ENCODE assay signal across 19 mouse cellular contexts in the genomic region with DNA sequence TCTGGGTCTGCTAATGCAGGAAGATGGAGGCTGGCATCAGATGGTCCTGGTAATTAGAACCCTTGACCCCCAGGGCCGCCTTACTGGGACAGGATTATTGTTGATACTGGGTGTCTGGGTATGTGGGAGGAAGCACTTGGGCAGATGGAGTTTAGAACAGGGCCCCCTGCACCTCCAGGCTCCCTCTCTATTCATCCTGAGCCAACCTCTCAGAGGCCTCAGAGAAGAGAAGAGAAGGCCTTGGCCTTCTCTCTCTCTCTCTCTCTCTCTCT. TPM values are rescaled to one million over a fixed set of nuclear protein-coding genes. Genes with fewer than 3 reads are reported as not detected.
DNase-seq lines count a peak whose midpoint lies in the region; ATAC-seq and TF ChIP-seq lines count a peak whose summit lies in the region.
"Had no signal": no experiment of that assay in that cellular context is flagged by ENCODE, and none has a peak within 500 bp of the region (broad histone marks: within the 10 kb centered on the region; RNA-seq: fewer than 3 reads in every experiment).

No protein-coding gene starts in this region.

- 45% methylated on average over 1 of the region's 1 CpGs for WGBS in hindbrain, embryonic 13.5 days
- 53% methylated on average over 1 of the region's 1 CpGs for WGBS in hindbrain, embryonic 11.5 days
- 53% methylated on average over 1 of the region's 1 CpGs for WGBS in midbrain, embryonic 14.5 days
- 67% methylated on average over 1 of the region's 1 CpGs for WGBS in midbrain, postnatal 0 days
- WGBS in hindbrain, embryonic 16.5 days: 25% methylated on average over 1 of the region's 1 CpGs
- WGBS in neural tube, embryonic 15.5 days: 17% methylated on average over 1 of the region's 1 CpGs

- no peak overlapping the region for H3K9ac ChIP-seq in hindbrain, embryonic 13.5 days
- no peak overlapping the region for H3K9ac ChIP-seq in hindbrain, embryonic 11.5 days (ENCODE audit: low read depth, low read length)
- no peak overlapping the region for H3K9ac ChIP-seq in midbrain, embryonic 14.5 days (replicated peaks; ENCODE audit: low read length)
- no peak overlapping the region for H3K9ac ChIP-seq in midbrain, postnatal 0 days (replicated peaks; ENCODE audit: low read length, poor library complexity, severe bottlenecking)
- H3K9ac ChIP-seq in hindbrain, embryonic 16.5 days (ENCODE audit: low read depth, low read length): no peak overlapping the region
- no peak overlapping the region for H3K9ac ChIP-seq in neural tube, embryonic 15.5 days (replicated peaks)

- H3K4me1 ChIP-seq in hindbrain, embryonic 13.5 days (replicated peaks): peaks cover 26% of the 10 kb centered on the region
- no peaks in the 10 kb centered on the region for H3K4me1 ChIP-seq in hindbrain, embryonic 11.5 days (replicated peaks; ENCODE audit: control insufficient read depth, insufficient read depth, low read length)
- H3K4me1 ChIP-seq in midbrain, embryonic 14.5 days (ENCODE audit: control insufficient read depth, insufficient read depth, low read length): 0 out of 2 replicates have a peak, but pooled peaks cover 4% of the 10 kb centered on the region
- H3K4me1 ChIP-seq in midbrain, postnatal 0 days (ENCODE audit: insufficient read depth, low read length): 0 out of 2 replicates have a peak, but pooled peaks cover 5% of the 10 kb centered on the region
- H3K4me1 ChIP-seq in hindbrain, embryonic 16.5 days (ENCODE audit: control insufficient read depth, insufficient read depth, low read depth, low read length): peaks cover 8% of the 10 kb centered on the region
- H3K4me1 ChIP-seq in neural tube, embryonic 15.5 days: peaks cover 24% of the 10 kb centered on the region

- no peaks in the 10 kb centered on the region for H3K9me3 ChIP-seq in hindbrain, embryonic 13.5 days
- H3K9me3 ChIP-seq in hindbrain, embryonic 11.5 days (ENCODE audit: control insufficient read depth, low read length): no peaks in the 10 kb centered on the region
- H3K9me3 ChIP-seq in midbrain, embryonic 14.5 days (ENCODE audit: control insufficient read depth, low read length): no peaks in the 10 kb centered on the region
- H3K9me3 ChIP-seq in midbrain, postnatal 0 days (ENCODE audit: low read length): no peaks in the 10 kb centered on the region
- H3K9me3 ChIP-seq in hindbrain, embryonic 16.5 days (ENCODE audit: control insufficient read depth, low read length): no peaks in the 10 kb centered on the region
- H3K9me3 ChIP-seq in neural tube, embryonic 15.5 days (replicated peaks): no peaks in the 10 kb centered on the region

- peak; percentile 15; the same call in 1 of the 2 replicates for ATAC-seq in hindbrain, embryonic 13.5 days (ENCODE audit: low FRiP score)
- no peak for ATAC-seq in hindbrain, embryonic 11.5 days (ENCODE audit: low FRiP score)
- ATAC-seq in midbrain, embryonic 14.5 days (ENCODE audit: low FRiP score, low TSS enrichment): no peak
- no peak for ATAC-seq in midbrain, postnatal 0 days (ENCODE audit: low FRiP score)
- ATAC-seq in hindbrain, embryonic 16.5 days: no peak
- ATAC-seq in neural tube, embryonic 15.5 days (ENCODE audit: low FRiP score): no peak; the same call in 1 of the 2 replicates
- no peak for ATAC-seq in granulocyte monocyte progenitor cell, adult 5-6 weeks (replicated peaks; ENCODE audit: poor library complexity, severe bottlenecking)
- ATAC-seq: intestine, embryonic 16.5 days had no signal

- TF ChIP-seq CTCF in midbrain, postnatal 0 days (IDR thresholded peaks at IDR 0.05): no peak

- no peak for DNase-seq in hindbrain, embryonic 11.5 days (ENCODE audit: low spot score)
- no peak for DNase-seq in midbrain, embryonic 14.5 days
- no peak for DNase-seq in midbrain, postnatal 0 days (ENCODE audit: low spot score)
- DNase-seq: adrenal gland, adult 2 months; cerebellum, adult 8-10 months; heart, adult 18-20 months; heart, postnatal 4 days; kidney, postnatal 10 days; lung, adult 18-20 months; lung, postnatal 14 days; right cerebral cortex, adult 18-20 months; thymus, postnatal 14 days had no signal

- no peak overlapping the region for H3K4me2 ChIP-seq in hindbrain, embryonic 13.5 days
- H3K4me2 ChIP-seq in hindbrain, embryonic 11.5 days (replicated peaks; ENCODE audit: low read depth, low read length): no peak overlapping the region
- no peak overlapping the region for H3K4me2 ChIP-seq in midbrain, embryonic 14.5 days (ENCODE audit: low read length)
- no peak overlapping the region for H3K4me2 ChIP-seq in midbrain, postnatal 0 days (ENCODE audit: low read depth, low read length, poor library complexity, severe bottlenecking)
- no peak overlapping the region for H3K4me2 ChIP-seq in hindbrain, embryonic 16.5 days (ENCODE audit: low read length)
- H3K4me2 ChIP-seq in neural tube, embryonic 15.5 days: no peak overlapping the region
- H3K4me2 ChIP-seq: liver, embryonic 11.5 days had no signal

- no peak overlapping the region for H3K4me3 ChIP-seq in hindbrain, embryonic 13.5 days
- no peak overlapping the region for H3K4me3 ChIP-seq in hindbrain, embryonic 11.5 days (ENCODE audit: low read depth, low read length)
- no peak overlapping the region for H3K4me3 ChIP-seq in midbrain, embryonic 14.5 days (replicated peaks; ENCODE audit: low read depth, low read length)
- H3K4me3 ChIP-seq in midbrain, postnatal 0 days (ENCODE audit: low read depth, low read length): no peak overlapping the region
- no peak overlapping the region for H3K4me3 ChIP-seq in hindbrain, embryonic 16.5 days (ENCODE audit: low read length)
- H3K4me3 ChIP-seq in neural tube, embryonic 15.5 days (replicated peaks): no peak overlapping the region
- H3K4me3 ChIP-seq: myocyte had no signal

- H3K27ac ChIP-seq in hindbrain, embryonic 13.5 days: peak overlapping the region; percentile 42
- H3K27ac ChIP-seq in hindbrain, embryonic 11.5 days (ENCODE audit: low read depth, low read length): no peak overlapping the region
- H3K27ac ChIP-seq in midbrain, embryonic 14.5 days (replicated peaks; ENCODE audit: low read depth, low read length): 0 out of 2 replicates have a peak overlapping the region, but pooled peaks have one; percentile 37
- H3K27ac ChIP-seq in midbrain, postnatal 0 days (ENCODE audit: low read depth, low read length): no peak overlapping the region
- H3K27ac ChIP-seq in hindbrain, embryonic 16.5 days (ENCODE audit: low read depth, low read length): peak overlapping the region; percentile 46
- H3K27ac ChIP-seq in neural tube, embryonic 15.5 days (replicated peaks): peak overlapping the region; percentile 73

- no peaks in the 10 kb centered on the region for H3K36me3 ChIP-seq in hindbrain, embryonic 13.5 days
- no peaks in the 10 kb centered on the region for H3K36me3 ChIP-seq in hindbrain, embryonic 11.5 days (ENCODE audit: control insufficient read depth, insufficient read depth, low read length)
- H3K36me3 ChIP-seq in midbrain, embryonic 14.5 days (ENCODE audit: control insufficient read depth, insufficient read depth, low read length): no peaks in the 10 kb centered on the region
- H3K36me3 ChIP-seq in midbrain, postnatal 0 days (ENCODE audit: insufficient read depth, low read length): no peaks in the 10 kb centered on the region
- no peaks in the 10 kb centered on the region for H3K36me3 ChIP-seq in hindbrain, embryonic 16.5 days (ENCODE audit: control insufficient read depth, insufficient read depth, low read length)
- no peaks in the 10 kb centered on the region for H3K36me3 ChIP-seq in neural tube, embryonic 15.5 days

- H3K27me3 ChIP-seq in hindbrain, embryonic 13.5 days: 0 out of 2 replicates have a peak, but pooled peaks cover 5% of the 10 kb centered on the region
- H3K27me3 ChIP-seq in hindbrain, embryonic 11.5 days (ENCODE audit: control insufficient read depth, insufficient read depth, low read length): no peaks in the 10 kb centered on the region
- no peaks in the 10 kb centered on the region for H3K27me3 ChIP-seq in midbrain, embryonic 14.5 days (ENCODE audit: control insufficient read depth, insufficient read depth, low read length)
- no peaks in the 10 kb centered on the region for H3K27me3 ChIP-seq in midbrain, postnatal 0 days (ENCODE audit: insufficient read depth, low read length)
- no peaks in the 10 kb centered on the region for H3K27me3 ChIP-seq in hindbrain, embryonic 16.5 days (replicated peaks; ENCODE audit: control insufficient read depth, insufficient read depth, low read length)
- 0 out of 2 replicates have a peak, but pooled peaks cover 6% of the 10 kb centered on the region for H3K27me3 ChIP-seq in neural tube, embryonic 15.5 days (replicated peaks)

RNA-seq across cellular contexts. Expression of a gene that starts 54.4 kb away (rescaled TPM):
- 78.0 and 87.2 TPM in 2 replicates for polyA plus RNA-seq in hindbrain, embryonic 13.5 days (2015; fragmentation: Nextera tagmentation; extraction: Ambion mirVana)
- 17.3 and 23.1 TPM in 2 replicates for polyA plus RNA-seq in hindbrain, embryonic 11.5 days (2014; fragmentation: Nextera tagmentation; extraction: Ambion mirVana)
- 116 and 125 TPM in 2 replicates for polyA plus RNA-seq in midbrain, embryonic 14.5 days (2014; fragmentation: Nextera tagmentation; extraction: Ambion mirVana)
- 434 and 507 TPM in 2 replicates for total RNA-seq in midbrain, postnatal 0 days (2014; rRNA removed)
- polyA plus RNA-seq in midbrain, postnatal 0 days (2015; fragmentation: Nextera tagmentation; extraction: Ambion mirVana): 208 and 221 TPM in 2 replicates
- polyA plus RNA-seq in hindbrain, embryonic 16.5 days (2015; fragmentation: Nextera tagmentation; extraction: Ambion mirVana): 166 and 172 TPM in 2 replicates
- polyA plus RNA-seq in neural tube, embryonic 15.5 days (2015; fragmentation: Nextera tagmentation; extraction: Ambion mirVana): 118 and 138 TPM in 2 replicates
- not detected in 2 replicates for total RNA-seq in granulocyte monocyte progenitor cell, adult 5-6 weeks (2014; fragmentation: Nextera tagmentation)
- total RNA-seq in granulocyte monocyte progenitor cell, adult 5-6 weeks (2017): not detected in 2 replicates
- total RNA-seq: adrenal gland, adult 2 months had no signal
- polyA plus RNA-seq: adrenal gland, adult 2 months; intestine, embryonic 16.5 days; myocyte had no signal

Comparison
In these comparisons a context has a peak if more than half of its experiments do, and no peak if none do; other contexts are left out.
1. H3K27ac ChIP-seq: peak in hindbrain, embryonic 13.5 days (single experiment), midbrain, embryonic 14.5 days (single experiment), hindbrain, embryonic 16.5 days (single experiment) and neural tube, embryonic 15.5 days (single experiment); none in hindbrain, embryonic 11.5 days (single experiment) and midbrain, postnatal 0 days (single experiment).